Mouse (Mus musculus): ENCODE data around the gene Med13l. TPM values are rescaled to one million over a fixed set of nuclear protein-coding genes. Genes with fewer than 3 reads are reported as not detected.
A peak's percentile ranks its signal among the peaks of the same experiment; 100 is the strongest.

The Med13l gene
- total RNA-seq, 2 experiments from 2014 or later: 27.4 to 42.0 TPM

DNA sequence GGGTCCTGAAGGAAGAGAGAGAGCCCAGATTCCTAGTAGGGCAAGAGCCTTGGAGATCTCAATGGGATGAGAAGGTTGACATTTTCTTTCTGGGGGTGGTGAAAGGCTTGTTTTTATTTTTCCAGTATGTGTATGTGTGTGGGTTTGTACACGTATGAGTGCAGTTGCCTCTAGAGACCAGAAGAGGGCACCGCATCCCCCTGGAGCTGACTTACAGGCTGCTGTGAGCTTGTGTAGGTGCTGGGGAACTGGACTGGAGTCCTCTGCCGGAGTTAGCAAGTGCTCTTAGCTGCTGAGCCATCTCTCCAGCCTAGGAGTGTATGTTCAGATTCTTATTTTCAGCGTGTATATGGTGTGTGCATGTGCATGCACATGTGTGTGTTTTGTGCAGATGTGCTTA lies 5.2 kb upstream of the Med13l start:
- ATAC-seq (replicated peaks; ENCODE audit: poor library complexity, severe bottlenecking): no peak

DNA sequence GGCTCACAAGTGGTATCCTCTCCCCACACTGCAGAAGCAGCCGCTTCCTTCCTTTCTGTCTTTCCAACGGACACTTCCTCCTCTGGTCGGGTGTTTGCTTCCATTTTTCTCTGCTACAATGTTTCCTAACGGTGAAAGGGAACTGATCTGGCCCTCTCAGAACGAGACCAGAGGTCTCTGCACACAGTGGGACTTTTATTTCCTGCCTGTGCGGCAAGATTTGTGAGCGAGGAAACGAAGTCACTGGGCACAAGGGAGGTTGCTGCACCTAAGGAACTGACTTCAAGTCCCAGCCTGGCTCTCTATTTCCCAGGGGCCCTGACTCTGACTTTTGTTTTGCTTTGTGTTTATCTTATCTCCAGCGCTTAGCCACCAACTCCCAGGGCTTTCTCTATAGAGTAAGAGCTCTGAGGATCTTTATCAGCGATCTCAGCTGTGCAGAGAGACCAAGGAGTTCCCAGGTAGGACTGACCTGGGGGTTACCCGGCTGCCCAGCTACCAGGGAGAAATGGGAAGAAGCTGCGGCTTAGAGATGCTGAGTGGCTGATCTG lies 4.0 kb upstream of the Med13l start:
- peak; percentile 55 for ATAC-seq (replicated peaks; ENCODE audit: poor library complexity, severe bottlenecking)

DNA sequence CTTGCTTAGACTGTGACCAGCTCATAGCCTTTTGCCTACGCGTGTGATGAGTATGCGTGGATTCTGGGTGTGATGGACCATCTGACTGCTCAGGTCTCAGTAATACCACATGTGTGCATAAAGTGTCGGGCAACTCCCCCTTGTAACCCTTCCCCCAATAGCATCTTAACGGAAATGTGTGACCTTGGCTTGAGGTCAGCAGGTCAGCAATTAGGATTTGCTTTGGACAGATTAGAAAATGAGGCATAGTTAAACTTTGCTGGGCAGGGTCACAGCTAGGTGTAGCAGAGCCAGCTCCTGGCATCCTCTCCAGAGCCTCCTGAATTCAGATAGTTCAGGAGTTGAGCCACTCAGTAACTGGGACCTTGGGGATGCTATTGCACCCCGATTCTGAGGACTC lies 1.6 kb upstream of the Med13l start:
- no peak for ATAC-seq (replicated peaks; ENCODE audit: poor library complexity, severe bottlenecking)

DNA sequence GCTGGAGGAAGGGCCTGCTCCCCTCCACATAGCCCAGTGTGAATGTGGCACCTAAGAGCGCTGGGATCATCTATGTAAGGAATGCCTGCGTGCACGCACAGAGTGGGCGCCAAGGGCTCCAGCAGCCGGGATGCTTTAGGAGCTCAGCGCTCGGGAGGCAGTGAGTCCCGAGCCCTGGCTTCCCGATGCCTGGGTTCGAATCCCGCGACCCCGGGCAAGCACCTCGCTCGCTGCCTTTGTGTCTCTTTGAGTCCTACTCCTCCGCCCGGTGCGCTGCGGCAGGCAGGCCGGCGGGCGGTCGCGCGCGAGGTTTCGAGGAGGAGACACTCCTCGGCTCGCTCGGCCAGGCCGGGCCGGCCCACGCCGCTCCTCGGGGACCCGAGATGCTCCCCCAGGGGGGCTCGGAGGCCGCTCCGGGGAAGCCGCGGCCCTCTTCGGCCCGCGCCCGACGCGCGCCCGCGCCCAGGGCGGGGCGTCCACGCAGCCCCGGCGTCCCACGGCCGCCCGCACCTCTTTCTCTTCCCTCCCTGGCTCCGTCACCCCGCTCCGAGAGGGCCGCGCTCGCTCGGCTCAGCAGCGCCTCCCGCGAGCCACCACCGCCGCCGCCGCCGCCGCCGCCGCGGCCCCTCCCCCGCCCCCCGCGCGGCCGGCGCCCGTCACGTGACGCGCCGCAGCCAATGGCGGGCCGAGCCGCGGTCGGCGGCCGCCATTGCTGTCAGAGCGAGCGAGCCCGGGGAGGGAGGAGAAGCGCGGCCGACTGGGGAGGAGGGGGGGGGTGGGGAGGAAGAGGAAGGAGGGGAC lies 695 bp upstream of the Med13l start:
- peak; percentile 58 for ATAC-seq (replicated peaks; ENCODE audit: poor library complexity, severe bottlenecking)

DNA sequence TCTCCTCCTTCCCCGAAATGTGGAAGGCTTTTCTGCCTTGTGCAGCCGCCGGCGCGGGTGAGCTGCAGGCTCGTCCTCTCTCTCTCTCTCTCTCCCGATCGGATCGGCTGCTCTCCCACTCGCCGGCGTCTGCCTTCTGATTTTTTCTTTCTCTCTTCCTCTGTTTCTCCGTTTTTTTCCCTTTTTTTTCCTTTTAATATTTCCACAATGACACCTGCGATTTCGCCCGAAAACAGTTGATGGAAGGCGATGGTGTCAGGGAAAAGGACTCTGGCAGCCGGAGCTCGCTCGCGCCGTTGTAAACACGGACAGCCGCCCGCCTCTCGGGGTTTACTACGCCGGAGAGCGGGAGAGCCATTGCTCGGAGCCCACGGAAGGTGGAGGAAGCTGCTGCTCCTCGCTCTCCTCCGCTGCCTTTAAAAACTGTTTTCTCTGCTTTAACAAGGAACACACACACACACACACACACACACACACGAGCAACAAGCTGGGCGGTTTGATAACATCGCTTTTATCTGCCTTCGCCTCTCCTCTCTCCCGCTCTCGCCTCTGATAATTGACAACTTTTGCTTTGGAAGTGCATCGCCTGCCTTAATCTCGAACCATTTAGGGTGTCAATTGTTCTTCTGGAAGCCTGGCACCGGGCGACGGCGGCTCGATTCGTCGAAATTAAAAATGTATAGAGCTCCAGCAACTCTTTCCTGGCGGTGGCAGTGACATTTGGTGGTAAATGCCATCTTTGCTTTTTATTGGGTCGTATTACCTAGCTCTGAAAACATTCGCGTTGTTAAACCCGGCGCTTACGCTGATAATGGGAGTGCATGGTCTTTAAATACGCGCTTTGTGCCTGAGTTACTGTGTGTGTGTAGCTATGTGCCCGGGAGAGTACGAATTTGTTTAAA lies 858 bp downstream of the Med13l start:
- ATAC-seq (replicated peaks; ENCODE audit: poor library complexity, severe bottlenecking): no peak

DNA sequence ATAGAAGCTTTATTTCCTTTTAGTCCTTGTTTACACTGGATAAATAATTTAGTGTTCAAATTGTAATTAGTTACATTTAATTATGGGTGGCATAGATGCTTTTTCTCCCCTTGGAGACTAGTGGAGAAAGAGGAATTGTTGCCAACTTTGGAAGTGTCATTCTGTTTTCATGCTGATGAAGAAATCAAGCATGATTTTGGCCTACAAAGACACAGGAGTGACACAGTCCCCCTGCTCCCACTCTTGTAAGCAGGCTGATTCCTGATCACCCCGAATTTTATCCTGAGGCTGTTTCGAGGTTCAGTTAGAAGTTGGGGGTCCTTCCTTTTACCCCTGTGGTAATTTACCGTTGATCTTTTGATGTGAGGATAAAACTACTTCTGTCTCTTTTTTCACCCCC lies 1.7 kb downstream of the Med13l start:
- no peak for ATAC-seq (replicated peaks; ENCODE audit: poor library complexity, severe bottlenecking)

DNA sequence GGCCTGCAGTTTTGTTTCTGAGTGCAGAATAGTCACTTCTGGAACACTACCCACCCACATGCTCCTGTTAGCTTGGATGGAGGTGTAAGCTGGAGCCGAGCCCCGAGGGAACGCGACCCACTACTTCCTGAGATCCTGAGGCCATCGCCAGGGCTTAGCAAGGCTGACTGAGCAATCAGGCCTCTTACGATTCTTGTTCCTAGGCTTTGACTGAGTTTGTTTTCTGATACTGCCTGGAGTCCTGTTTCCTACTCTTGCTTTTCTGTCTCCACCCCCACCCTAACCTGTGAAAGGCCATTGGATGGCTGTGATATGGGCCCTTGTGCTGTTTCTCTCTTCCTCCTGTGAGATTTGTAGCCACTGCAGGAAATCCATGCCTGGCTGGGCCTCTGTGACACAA lies 3.1 kb downstream of the Med13l start:
- peak; percentile 18 for ATAC-seq (replicated peaks; ENCODE audit: poor library complexity, severe bottlenecking)

DNA sequence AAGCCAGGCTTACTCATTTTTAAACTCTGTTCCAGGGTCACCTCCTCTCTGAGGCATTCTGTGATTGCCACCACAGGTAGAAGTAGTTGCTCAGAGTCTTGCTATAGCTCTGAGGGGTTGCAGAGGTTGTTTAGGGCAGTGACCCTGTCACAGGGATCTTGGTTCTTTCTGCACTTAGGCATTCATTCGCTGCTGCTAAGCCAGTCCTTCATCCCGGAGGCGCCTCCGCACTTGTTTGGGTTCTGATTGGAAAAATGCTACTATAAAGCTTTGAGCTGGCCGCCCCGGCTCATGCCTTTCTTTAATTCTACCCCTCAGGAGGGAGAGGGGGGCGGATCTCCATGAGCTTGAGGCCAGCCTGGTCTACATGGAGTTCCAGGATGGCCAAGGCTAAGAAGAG lies 6.9 kb downstream of the Med13l start:
- ATAC-seq (replicated peaks; ENCODE audit: poor library complexity, severe bottlenecking): no peak

DNA sequence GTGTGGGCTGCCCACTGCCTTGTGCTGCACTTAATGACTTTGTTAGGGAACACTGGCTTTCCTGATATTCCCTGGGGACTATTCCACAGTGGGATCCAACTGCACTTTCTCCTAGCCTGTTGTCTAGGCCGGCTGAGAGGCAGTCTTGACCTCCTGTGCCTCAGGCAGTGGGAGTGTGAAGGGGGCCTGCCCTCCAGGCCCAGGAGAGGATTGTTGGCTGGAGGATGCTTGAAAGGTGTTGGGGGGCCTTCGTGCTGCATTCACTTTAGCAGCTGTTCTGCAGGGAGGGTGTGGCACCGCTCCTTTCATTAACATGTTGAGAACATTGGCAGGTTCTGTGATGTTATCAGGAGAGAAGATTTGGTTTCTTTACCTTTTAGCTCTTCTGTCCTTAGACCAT lies 8.5 kb downstream of the Med13l start:
- ATAC-seq (replicated peaks; ENCODE audit: poor library complexity, severe bottlenecking): no peak

DNA sequence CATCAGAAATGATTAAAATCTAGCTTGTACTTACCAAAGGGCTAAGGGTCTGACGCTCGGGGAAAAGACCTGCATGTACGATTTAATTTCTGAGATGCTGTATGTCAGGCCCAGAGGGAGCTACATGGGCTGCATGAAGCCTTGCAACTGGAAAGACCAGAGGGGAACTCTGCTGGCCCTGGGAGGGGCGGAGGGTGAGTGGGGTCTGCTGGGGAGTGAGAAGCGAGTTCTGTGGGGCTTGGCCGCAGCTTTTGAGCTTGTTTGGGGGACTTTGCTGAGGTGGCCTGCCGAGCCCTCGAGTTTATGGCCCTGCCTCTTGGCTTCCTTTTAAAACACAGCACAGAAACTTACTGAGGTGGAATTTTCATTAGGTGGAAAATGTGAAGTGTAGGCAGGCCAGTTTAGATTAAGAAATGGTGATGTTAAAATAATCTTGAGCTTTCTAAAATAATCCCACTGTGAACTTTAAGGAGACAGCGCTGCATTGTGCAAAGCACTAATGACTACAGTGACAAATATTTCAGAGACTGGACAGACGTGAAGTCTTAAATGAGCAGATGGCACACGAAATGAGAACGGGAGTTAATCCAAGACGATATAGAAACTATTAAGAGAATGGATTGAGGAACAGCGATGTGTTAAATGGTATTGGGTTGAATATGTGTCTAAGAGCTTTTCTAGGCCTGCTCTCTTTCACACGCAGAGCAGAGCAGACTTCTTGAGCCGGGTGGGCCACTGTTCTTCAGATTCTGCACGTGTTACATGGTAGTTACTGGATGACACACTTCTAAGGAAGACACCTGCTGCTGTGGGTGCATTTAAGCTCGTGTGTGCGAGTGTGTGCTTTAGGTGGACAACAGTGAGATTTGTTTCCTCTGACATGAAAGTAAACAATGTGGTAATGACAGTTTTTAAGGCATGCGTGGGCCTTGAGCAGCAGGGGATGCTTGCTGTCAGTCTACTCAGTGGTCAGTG lies 9.4 kb downstream of the Med13l start:
- ATAC-seq (replicated peaks; ENCODE audit: poor library complexity, severe bottlenecking): no peak

DNA sequence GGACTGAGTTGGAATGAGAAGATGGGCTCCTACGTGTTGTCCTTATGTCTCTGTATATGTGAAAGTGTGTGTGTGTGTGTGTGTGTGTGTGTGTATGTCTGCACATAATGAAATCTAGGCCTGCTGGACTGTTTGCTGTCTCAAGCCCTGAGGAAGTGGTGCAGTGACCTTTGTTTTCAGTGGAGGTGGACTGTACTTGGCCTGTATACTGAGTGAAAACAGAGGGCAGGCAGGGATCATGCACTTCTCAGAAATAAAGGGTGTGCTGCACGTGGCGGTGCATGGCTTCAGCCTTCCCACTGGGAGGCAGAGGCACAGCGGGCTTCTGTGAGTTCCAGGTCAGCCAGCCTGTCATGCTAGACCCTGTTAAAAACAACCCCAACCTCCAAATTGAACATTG lies 11.0 kb downstream of the Med13l start:
- no peak for ATAC-seq (replicated peaks; ENCODE audit: poor library complexity, severe bottlenecking)

DNA sequence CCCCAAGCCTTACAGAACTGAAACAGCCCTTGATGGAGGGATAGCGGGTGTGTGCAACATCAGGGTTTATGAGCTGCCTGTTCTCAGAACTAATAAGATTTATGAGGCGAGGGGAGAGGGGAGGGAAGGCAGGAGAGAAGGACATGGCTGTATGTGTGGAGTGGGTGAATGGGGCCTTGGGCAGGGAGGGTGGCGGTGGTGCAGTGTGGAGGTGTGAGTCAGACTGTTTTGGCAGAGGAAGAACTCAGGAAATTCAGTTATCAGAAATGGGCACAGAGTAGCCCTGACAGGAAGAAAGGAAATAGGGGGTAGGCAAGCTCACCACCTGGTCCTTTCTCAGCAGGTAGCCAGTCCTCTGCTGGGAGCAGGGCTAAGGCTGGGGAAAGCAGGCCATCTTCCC lies 13.8 kb downstream of the Med13l start:
- peak; percentile 40 for ATAC-seq (replicated peaks; ENCODE audit: poor library complexity, severe bottlenecking)

DNA sequence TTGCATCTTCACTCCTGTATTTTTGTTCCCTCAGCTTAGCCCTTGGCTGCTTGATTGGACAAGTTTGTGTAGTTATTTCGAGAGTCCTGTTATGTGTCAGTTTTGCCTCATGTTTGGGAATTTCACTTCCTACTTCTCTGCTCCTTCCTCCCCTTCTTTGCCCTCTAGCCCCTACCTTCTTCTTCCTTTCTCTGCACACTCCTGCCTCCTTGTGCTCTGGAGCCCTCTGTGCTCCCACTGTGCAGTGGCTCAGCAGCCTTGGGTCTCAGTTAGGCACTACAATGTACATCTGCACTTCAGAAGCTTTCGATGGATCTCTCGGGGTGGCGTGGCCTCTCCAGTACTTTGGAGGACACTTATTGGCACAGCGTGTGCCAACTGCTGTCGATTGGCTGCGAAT lies 14.5 kb downstream of the Med13l start:
- peak; percentile 89 for ATAC-seq (replicated peaks; ENCODE audit: poor library complexity, severe bottlenecking)

DNA sequence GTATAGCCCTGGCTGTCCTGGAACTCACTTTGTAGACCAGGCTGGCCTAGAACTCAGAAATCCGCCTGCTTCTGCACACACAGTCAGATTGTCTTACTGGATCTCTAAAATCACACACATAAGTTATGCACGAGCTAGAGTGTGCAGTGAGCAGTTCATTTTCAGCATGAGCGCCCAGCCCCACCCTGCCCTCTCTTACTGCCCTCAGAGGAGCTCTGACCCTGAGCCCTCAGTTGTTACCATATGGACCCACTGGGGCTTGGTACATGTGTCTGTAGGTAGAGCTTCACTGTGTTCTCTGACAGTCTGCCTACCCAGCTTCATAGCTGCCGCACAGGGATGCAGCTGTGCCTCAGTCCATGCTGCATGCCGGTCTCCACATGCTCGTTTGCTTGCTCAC lies 15.4 kb downstream of the Med13l start:
- no peak for ATAC-seq (replicated peaks; ENCODE audit: poor library complexity, severe bottlenecking)

DNA sequence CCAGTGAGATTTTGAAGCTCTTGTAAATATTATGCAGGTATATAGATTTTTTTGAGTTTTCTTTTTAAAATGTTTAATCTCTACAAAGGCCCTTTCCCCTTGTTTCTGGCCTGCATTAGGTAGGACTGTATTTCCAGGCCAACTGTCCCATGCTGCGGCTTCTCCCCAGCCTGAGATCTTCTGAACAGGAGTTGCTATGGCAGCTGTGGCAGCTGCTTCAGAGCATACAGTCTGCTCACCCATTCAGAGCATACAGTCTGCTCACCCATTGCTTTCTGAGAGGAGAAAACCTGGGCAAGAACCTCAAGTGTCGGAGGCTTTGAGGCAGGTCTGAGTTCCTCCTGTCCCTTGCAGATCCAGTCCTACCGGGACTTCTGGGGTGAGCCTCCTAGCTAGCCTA lies 16.3 kb downstream of the Med13l start:
- ATAC-seq (replicated peaks; ENCODE audit: poor library complexity, severe bottlenecking): no peak

DNA sequence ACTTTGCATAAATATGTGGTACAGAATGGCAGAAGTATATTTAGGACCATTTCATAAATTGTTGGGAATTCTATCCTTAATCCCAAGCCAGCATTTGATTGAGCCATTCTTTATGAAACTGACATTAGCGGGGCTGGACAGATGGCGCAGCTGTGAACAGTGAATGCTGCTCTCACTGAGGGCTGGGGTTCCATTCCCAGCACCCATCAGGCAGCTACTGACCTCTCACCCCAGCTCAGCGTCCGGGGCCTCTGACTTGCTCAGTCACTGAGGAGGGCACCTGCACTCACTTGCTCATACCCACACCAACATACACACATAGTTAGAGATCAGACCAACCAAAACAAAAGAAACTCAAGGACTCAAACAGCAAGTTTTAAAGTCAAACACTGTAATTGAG lies 24.9 kb downstream of the Med13l start:
- no peak for ATAC-seq (replicated peaks; ENCODE audit: poor library complexity, severe bottlenecking)

DNA sequence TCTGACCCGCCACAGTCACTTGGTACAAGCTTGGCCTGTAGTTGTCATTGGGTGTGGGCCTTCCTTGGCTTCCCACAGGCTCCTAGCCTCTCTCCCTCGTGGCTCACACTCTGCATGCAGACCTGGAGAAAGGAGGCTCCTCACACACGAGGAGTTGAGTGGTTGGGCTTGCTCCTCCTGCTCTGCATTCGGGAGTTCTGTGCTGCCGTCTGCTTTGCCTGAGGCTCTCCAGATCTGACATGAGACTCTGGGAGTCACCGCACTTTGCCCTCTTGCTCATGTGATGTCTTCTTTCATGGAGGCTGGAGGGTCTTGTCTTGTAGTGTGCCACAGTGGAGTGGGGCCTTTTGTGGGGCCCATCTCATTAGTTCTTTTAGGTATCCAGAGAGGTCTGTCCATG lies 26.1 kb downstream of the Med13l start:
- ATAC-seq (replicated peaks; ENCODE audit: poor library complexity, severe bottlenecking): no peak

DNA sequence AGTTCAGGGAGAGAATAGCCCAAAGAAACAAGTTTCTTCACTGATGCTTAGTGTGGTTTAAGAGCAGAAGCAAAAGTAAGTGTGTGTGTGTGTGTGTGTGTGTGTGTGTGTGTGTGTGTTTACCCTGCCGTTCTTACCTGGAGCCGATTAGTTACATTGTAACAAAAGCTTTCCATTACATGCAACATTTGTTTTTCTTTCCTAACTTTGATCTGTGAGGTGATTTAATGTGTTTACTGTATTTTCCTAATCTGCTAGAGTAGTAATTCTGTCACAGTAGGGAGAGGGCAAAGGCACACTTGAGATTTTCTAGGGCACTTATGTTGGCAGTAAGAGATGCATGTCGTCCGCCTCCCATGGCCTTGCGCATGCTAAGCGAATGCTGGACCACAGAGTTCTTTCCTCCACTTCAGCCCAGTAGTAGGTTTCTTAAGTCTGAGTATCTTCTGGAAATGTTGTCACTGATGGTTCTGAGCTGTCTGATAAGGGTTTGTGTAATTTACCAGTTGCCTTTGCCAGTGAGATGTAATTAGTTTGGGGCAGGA lies 28.0 kb downstream of the Med13l start:
- ATAC-seq (replicated peaks; ENCODE audit: poor library complexity, severe bottlenecking): no peak

DNA sequence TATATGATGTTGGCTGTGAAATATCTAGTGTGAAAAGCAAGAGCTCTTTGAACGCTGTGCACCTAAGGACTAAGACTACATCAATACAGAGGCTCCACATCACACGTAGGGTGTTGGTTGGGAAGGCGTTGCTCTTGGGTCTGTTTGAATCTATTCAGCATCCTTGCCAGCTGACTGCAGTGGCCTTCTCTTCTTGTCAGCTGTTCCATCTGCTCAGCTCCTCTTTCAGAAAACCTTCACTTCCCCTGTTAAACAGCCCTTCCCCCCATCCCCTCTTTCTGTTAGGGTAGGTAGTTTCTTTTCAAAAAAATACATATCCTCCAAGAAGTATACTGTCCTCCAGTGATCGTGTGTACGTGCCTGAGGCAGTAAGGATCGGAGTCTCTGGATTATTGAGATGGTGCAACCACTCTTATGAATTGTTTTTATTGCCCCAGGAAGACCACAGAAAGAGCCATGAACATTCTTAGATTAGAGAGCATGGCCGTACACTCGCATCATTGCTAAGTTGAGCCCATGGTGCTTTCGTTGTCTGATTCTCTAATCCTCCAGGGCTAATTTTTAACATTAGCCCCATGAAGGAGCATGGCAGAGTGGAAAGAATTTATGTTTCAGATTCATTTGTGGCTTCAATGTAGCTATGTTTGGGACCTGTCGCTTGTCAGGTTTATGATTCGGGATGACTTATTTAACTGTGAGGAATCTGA lies 28.9 kb downstream of the Med13l start:
- ATAC-seq (replicated peaks; ENCODE audit: poor library complexity, severe bottlenecking): no peak; the same call in 1 of the 2 replicates

Measured in granulocyte monocyte progenitor cell, adult 5-6 weeks (primary cell).